Mouse (Mus musculus) C2C12 (cell line): Measurements from ENCODE around the gene Elf4.

Source experiments
- CEBPB ChIP-seq: IDR thresholded peaks from one replicate; pipeline ENCODE4 v1.6.1; 2011; ENCODE audit warnings: low read depth, mild to moderate bottlenecking, control low read depth, moderate library complexity
- CTCF ChIP-seq: IDR thresholded peaks from one replicate; pipeline ENCODE4 v1.5.1; 2011; ENCODE audit not compliant: control insufficient read depth, insufficient read depth, insufficient read length
- MAX ChIP-seq: IDR thresholded peaks from one replicate; pipeline ENCODE4 v1.6.1; 2011; ENCODE audit warnings: mild to moderate bottlenecking, control low read depth
- MYOD1 ChIP-seq: IDR thresholded peaks from one replicate; pipeline ENCODE4 v1.6.1; 2011; ENCODE audit warnings: low read depth; ENCODE audit not compliant: control insufficient read depth, insufficient read length
- USF1 ChIP-seq: IDR thresholded peaks from one replicate; pipeline ENCODE4 v1.6.1; 2011; ENCODE audit warnings: low read depth, mild to moderate bottlenecking, control low read depth, moderate library complexity

DNA sequence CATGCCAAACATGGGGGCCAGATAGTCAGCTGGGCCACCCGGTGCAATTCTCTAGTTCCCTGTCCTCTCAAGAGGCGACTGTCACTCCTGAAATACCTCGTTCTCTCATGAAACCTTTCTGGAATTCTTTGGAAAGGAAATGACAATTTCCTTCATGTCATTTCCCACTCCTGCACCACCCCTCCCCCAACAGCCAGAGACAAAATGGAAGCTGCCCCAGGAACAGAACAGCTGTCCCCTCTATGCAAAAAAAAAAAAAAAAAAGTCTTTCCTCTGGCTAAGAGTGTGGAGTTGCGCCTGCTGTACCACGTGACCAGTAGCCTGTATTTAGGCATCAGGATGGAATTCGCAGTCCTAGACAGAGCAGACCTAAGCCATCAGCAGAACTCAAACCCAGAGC lies 34.7 kb downstream of the Elf4 start:
- TF ChIP-seq CTCF (no peak), MYOD1 (no peak), USF1 (no peak), CEBPB (no peak), MAX (no peak)
